Mouse (Mus musculus): ENCODE data around the gene Ccdc34. TPM values are rescaled to one million over a fixed set of nuclear protein-coding genes. Genes with fewer than 3 reads are reported as not detected.

The Ccdc34 gene
- polyA plus RNA-seq, 1 experiment from 2014 or later, result 65.0 TPM

- Histone ChIP-seq H3K4me1 (replicated peaks; ENCODE audit: control insufficient read depth, insufficient read depth, low read length) (peaks cover 14% of the 10 kb centered on the region), H3K27me3 (ENCODE audit: control insufficient read depth, insufficient read depth, low read length) (no peaks in the 10 kb centered on the region), H3K27ac (ENCODE audit: low read depth, low read length) (no peak overlapping the region), H3K4me3 (ENCODE audit: low read depth, low read length) (no peak overlapping the region), H3K9ac (ENCODE audit: low read depth, low read length) (no peak overlapping the region), H3K36me3 (ENCODE audit: control insufficient read depth, insufficient read depth, low read length) (no peaks in the 10 kb centered on the region), H3K9me3 (ENCODE audit: control insufficient read depth, low read length) (no peaks in the 10 kb centered on the region), H3K4me2 (replicated peaks; ENCODE audit: low read depth, low read length) (no peak overlapping the region)
- 61% methylated on average over 6 of the region's 6 CpGs for WGBS
- ATAC-seq (ENCODE audit: low FRiP score) (no peak), DNase-seq (ENCODE audit: low spot score) (no peak)
Measured at GRCm38 (mm10) chr2:110181666-110182065, 164.0 kb downstream of the Ccdc34 start.

DNA sequence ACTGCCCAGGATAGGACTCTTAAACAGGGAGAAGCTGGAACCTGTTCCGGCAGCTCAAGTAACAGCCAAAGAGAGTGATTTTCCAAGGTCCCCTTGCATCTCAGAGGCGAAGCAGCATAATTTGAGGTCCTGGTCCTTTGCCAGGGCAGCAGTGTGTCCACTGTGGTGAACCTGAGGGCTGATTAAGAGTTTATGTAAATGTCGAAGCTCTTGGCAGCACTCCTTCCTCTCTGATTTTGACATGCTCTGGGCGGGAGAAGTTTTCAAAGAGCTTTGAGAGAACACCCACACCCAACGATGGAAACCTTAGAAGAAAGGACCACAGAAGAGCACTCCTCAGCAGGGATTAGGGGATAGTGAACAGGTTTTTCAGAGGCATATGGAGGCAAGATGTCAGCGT lies 164.6 kb downstream of the Ccdc34 start:
- no peak overlapping the region for H3K4me3 ChIP-seq (ENCODE audit: low read depth, low read length)
- no peaks in the 10 kb centered on the region for H3K9me3 ChIP-seq (ENCODE audit: control insufficient read depth, low read length)
- no peak overlapping the region for H3K4me2 ChIP-seq (replicated peaks; ENCODE audit: low read depth, low read length)
- DNase-seq (ENCODE audit: low spot score) (no peak), ATAC-seq (ENCODE audit: low FRiP score) (no peak)
- H3K27me3 ChIP-seq (ENCODE audit: control insufficient read depth, insufficient read depth, low read length), result no peaks in the 10 kb centered on the region
- H3K27ac ChIP-seq (ENCODE audit: low read depth, low read length), result no peak overlapping the region
- H3K9ac ChIP-seq (ENCODE audit: low read depth, low read length), result no peak overlapping the region
- H3K4me1 ChIP-seq (replicated peaks; ENCODE audit: control insufficient read depth, insufficient read depth, low read length), result peaks cover 14% of the 10 kb centered on the region
- H3K36me3 ChIP-seq (ENCODE audit: control insufficient read depth, insufficient read depth, low read length), result no peaks in the 10 kb centered on the region
- 73% methylated on average over 6 of the region's 6 CpGs for WGBS

DNA sequence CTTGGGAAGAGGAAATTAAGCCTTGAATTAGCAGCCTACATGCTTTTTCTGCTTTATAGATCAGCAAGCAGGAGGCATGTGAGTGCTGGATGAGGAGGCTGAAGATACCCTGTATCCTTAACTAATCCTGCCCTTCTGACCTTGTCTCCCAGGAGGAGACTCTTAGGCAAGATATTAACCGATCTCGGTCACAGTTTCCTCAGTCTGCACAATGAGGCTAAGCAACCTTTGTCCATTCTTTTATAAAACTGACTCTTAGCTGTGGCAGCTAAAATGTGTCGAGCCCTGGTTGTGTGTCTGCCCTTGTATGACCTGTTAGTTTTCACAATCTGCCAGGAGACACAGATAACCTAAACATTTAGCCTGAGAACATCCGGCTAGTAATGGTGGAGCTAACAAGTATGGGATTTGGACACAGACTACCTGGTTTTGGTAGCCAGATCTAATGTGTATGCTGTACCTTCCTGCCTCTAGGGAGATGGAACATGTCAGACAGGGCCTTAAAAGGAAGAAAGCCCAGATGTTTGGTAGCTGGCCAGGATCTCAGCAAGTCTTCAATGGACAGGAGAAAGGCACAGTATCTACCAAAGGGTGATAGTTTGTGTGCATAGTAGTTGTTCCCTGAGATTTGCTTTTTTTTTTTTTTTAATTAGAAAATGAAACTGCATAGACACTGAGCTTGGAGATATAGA lies 165.3 kb downstream of the Ccdc34 start:
- Histone ChIP-seq H3K4me2 (replicated peaks; ENCODE audit: low read depth, low read length) (no peak overlapping the region), H3K4me1 (replicated peaks; ENCODE audit: control insufficient read depth, insufficient read depth, low read length) (peaks cover 13% of the 10 kb centered on the region; the same call in 1 of the 2 replicates), H3K4me3 (ENCODE audit: low read depth, low read length) (no peak overlapping the region), H3K9me3 (ENCODE audit: control insufficient read depth, low read length) (no peaks in the 10 kb centered on the region), H3K36me3 (ENCODE audit: control insufficient read depth, insufficient read depth, low read length) (no peaks in the 10 kb centered on the region), H3K27me3 (ENCODE audit: control insufficient read depth, insufficient read depth, low read length) (no peaks in the 10 kb centered on the region), H3K9ac (ENCODE audit: low read depth, low read length) (no peak overlapping the region), H3K27ac (ENCODE audit: low read depth, low read length) (no peak overlapping the region)
- no peak for DNase-seq (ENCODE audit: low spot score)
- 62% methylated on average over 4 of the region's 4 CpGs for WGBS
- ATAC-seq (ENCODE audit: low FRiP score), result no peak

DNA sequence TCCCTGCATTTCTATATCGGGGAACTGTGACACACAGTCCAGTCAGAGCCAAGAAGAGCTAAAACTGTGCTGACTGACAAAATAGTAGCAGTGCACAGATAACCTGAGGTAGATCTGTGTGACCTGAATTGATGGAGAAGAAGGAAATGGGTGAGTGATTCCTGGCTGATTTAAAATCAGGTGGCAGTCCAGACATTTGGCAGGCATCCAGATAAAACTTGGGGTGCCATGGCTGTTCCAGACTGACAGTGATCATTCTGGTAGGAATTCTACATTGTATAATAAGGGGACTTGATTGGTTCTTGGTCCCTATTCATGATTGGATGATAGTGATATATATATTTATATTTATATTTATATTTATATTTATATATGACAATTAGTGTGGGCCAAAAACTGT lies 166.5 kb downstream of the Ccdc34 start:
- Histone ChIP-seq H3K4me1 (replicated peaks; ENCODE audit: control insufficient read depth, insufficient read depth, low read length) (peaks cover 12% of the 10 kb centered on the region; the same call in 1 of the 2 replicates), H3K4me2 (replicated peaks; ENCODE audit: low read depth, low read length) (no peak overlapping the region), H3K27ac (ENCODE audit: low read depth, low read length) (no peak overlapping the region), H3K27me3 (ENCODE audit: control insufficient read depth, insufficient read depth, low read length) (no peaks in the 10 kb centered on the region), H3K9ac (ENCODE audit: low read depth, low read length) (no peak overlapping the region), H3K9me3 (ENCODE audit: control insufficient read depth, low read length) (no peaks in the 10 kb centered on the region), H3K36me3 (ENCODE audit: control insufficient read depth, insufficient read depth, low read length) (no peaks in the 10 kb centered on the region), H3K4me3 (ENCODE audit: low read depth, low read length) (no peak overlapping the region)
- no peak for ATAC-seq (ENCODE audit: low FRiP score)
- DNase-seq (ENCODE audit: low spot score), result no peak
- WGBS, result 97% methylated on average over 1 of the region's 1 CpGs

DNA sequence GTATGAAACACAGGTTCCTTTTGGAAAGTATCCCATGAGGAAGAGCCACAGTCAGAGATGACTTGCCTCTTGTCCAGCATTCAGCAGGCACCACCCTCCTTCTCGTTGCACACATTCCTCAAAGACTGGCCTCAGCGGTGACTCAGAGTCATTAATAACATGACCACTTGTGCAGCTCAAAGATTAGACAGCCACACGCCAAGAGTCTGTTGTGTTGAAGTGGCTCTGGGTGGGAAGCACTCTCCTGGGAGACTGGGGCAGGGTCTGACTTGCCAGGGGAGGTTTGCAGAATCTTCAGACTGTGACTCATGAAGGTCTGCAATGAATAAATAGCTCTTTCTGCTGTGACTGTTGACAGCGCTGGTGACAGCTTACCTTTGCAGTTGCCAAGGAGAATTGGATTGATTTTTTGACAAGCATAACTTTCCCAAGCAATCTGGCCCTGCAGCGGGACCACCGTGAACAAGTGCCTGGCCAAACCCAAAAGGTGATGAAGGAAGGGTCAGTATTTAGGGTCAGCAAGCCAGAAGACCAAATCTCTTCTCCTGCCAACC lies 168.9 kb downstream of the Ccdc34 start:
- Histone ChIP-seq H3K4me3 (ENCODE audit: low read depth, low read length) (no peak overlapping the region), H3K36me3 (ENCODE audit: control insufficient read depth, insufficient read depth, low read length) (no peaks in the 10 kb centered on the region), H3K9ac (ENCODE audit: low read depth, low read length) (no peak overlapping the region), H3K4me2 (replicated peaks; ENCODE audit: low read depth, low read length) (no peak overlapping the region), H3K27ac (ENCODE audit: low read depth, low read length) (no peak overlapping the region), H3K4me1 (replicated peaks; ENCODE audit: control insufficient read depth, insufficient read depth, low read length) (no peaks in the 10 kb centered on the region), H3K9me3 (ENCODE audit: control insufficient read depth, low read length) (no peaks in the 10 kb centered on the region), H3K27me3 (ENCODE audit: control insufficient read depth, insufficient read depth, low read length) (no peaks in the 10 kb centered on the region)
- WGBS, result 49% methylated on average over 6 of the region's 6 CpGs
- 0 out of 2 replicates have a peak, but pooled peaks have one; percentile 31 for ATAC-seq (ENCODE audit: low FRiP score)
- peak; percentile 13 for DNase-seq (ENCODE audit: low spot score)

- H3K9ac ChIP-seq (ENCODE audit: low read depth, low read length), result no peak overlapping the region
- no peak overlapping the region for H3K4me2 ChIP-seq (replicated peaks; ENCODE audit: low read depth, low read length)
- ATAC-seq (ENCODE audit: low FRiP score) (no peak), DNase-seq (ENCODE audit: low spot score) (no peak)
- H3K4me1 ChIP-seq (replicated peaks; ENCODE audit: control insufficient read depth, insufficient read depth, low read length), result peaks cover 6% of the 10 kb centered on the region
- no peak overlapping the region for H3K4me3 ChIP-seq (ENCODE audit: low read depth, low read length)
- H3K27me3 ChIP-seq (ENCODE audit: control insufficient read depth, insufficient read depth, low read length), result no peaks in the 10 kb centered on the region
- no peak overlapping the region for H3K27ac ChIP-seq (ENCODE audit: low read depth, low read length)
- H3K36me3 ChIP-seq (ENCODE audit: control insufficient read depth, insufficient read depth, low read length), result no peaks in the 10 kb centered on the region
- H3K9me3 ChIP-seq (ENCODE audit: control insufficient read depth, low read length), result no peaks in the 10 kb centered on the region
- 92% methylated on average over 4 of the region's 4 CpGs for WGBS
Measured at GRCm38 (mm10) chr2:110188696-110189397, 171.2 kb downstream of the Ccdc34 start.

- Histone ChIP-seq H3K36me3 (ENCODE audit: control insufficient read depth, insufficient read depth, low read length) (no peaks in the 10 kb centered on the region), H3K9me3 (ENCODE audit: control insufficient read depth, low read length) (no peaks in the 10 kb centered on the region), H3K9ac (ENCODE audit: low read depth, low read length) (no peak overlapping the region), H3K4me2 (replicated peaks; ENCODE audit: low read depth, low read length) (no peak overlapping the region), H3K4me1 (replicated peaks; ENCODE audit: control insufficient read depth, insufficient read depth, low read length) (peaks cover 6% of the 10 kb centered on the region), H3K27me3 (ENCODE audit: control insufficient read depth, insufficient read depth, low read length) (no peaks in the 10 kb centered on the region), H3K27ac (ENCODE audit: low read depth, low read length) (no peak overlapping the region), H3K4me3 (ENCODE audit: low read depth, low read length) (no peak overlapping the region)
- no peak for ATAC-seq (ENCODE audit: low FRiP score)
- DNase-seq (ENCODE audit: low spot score), result no peak
- WGBS, result 96% methylated on average over 2 of the region's 2 CpGs
Measured at GRCm38 (mm10) chr2:110190416-110190815, 172.8 kb downstream of the Ccdc34 start.

GRCm38 (mm10) chr2:110191186-110191690 lies 173.6 kb downstream of the Ccdc34 start:
- DNase-seq (ENCODE audit: low spot score) (no peak), ATAC-seq (ENCODE audit: low FRiP score) (no peak)
- Histone ChIP-seq H3K4me1 (replicated peaks; ENCODE audit: control insufficient read depth, insufficient read depth, low read length) (peaks cover 6% of the 10 kb centered on the region), H3K9me3 (ENCODE audit: control insufficient read depth, low read length) (no peaks in the 10 kb centered on the region), H3K4me2 (replicated peaks; ENCODE audit: low read depth, low read length) (no peak overlapping the region), H3K4me3 (ENCODE audit: low read depth, low read length) (no peak overlapping the region), H3K27me3 (ENCODE audit: control insufficient read depth, insufficient read depth, low read length) (no peaks in the 10 kb centered on the region), H3K9ac (ENCODE audit: low read depth, low read length) (no peak overlapping the region), H3K27ac (ENCODE audit: low read depth, low read length) (0 out of 2 replicates have a peak overlapping the region, but pooled peaks have one; percentile 17), H3K36me3 (ENCODE audit: control insufficient read depth, insufficient read depth, low read length) (no peaks in the 10 kb centered on the region)
- 65% methylated on average over 4 of the region's 4 CpGs for WGBS
